Mouse (Mus musculus): ENCODE measurements at regions not wholly inside any gene's neighbourhood (a gene's known extent, or its start where the extent isn't known, plus 50 kb on each side); places are given as distances from the start of the nearest gene placed in this dataset.

DNA sequence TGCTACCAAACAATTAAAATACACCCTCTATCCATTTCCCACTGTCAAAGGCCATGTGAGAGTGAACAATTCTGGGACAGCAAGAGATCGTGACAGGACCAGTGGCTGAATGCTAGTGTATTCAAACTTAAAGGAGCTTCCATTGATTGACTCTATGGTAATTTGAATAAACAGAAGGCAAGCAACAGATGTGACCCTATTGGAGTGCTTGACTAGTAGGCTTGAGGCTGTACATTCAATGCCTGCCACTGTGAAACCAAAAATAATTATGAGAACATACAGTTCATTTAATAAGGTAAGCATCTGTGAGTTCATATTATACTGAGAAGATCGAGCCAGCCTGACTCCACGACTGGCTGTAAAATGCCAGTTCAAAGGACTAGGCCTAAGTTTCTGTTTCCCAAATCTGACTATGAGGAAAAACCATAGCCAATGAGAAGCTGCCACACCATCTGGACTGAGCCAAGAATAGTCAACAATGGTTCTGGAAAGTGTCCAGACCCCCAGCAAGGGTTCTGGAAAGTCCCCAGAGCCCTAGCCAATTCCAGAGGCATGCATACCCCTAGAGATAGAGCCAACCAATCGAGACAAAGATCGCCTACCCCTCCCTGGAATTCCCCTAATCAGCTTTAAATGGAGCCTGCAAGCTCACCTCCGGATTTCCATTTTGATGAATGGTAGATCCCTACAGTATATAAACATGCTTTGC lies 160.0 kb downstream of the Sec23a start:
- TF ChIP-seq CTCF (IDR thresholded peaks at IDR 0.05; ENCODE audit: borderline replicate concordance, extremely low read depth, insufficient read depth, insufficient read length) (no peak), POLR2A (IDR thresholded peaks at IDR 0.05; ENCODE audit: borderline replicate concordance, extremely low read depth, insufficient read depth, insufficient read length, poor library complexity, severe bottlenecking) (no peak)
